Mouse (Mus musculus) midbrain, embryonic 14.5 days (tissue): ENCODE measurements around the gene Cxcr2. TPM values are rescaled to one million over a fixed set of nuclear protein-coding genes. Genes with fewer than 3 reads are reported as not detected.

ENCODE experiments used
- ATAC-seq: fragments of 200-750 bp; cut with Nextera tagmentation; 2 replicates; pipeline ENCODE4 v1.8.0; 2017; ENCODE audit warnings: moderate number of reproducible peaks, moderate library complexity; ENCODE audit not compliant: low FRiP score, low TSS enrichment
- DNase-seq: peaks from one replicate; pipeline ENCODE4 v3.0.0-alpha.2; 2015
- H3K27ac ChIP-seq: fragments of 300-500 bp; sonication (generic); replicated peaks from 2 replicates; pipeline ENCODE4 v1.5.1; 2014; ENCODE audit warnings: mild to moderate bottlenecking, low read depth, low read length, moderate library complexity
- H3K27me3 ChIP-seq: fragments of 300-500 bp; sonication (generic); 2 replicates; pipeline ENCODE4 v1.6.1; 2014; ENCODE audit warnings: low read length, control low read depth, mixed read lengths; ENCODE audit not compliant: control insufficient read depth, insufficient read depth
- H3K36me3 ChIP-seq: fragments of 300-500 bp; sonication (generic); 2 replicates; pipeline ENCODE4 v1.6.1; 2014; ENCODE audit warnings: low read length, control low read depth; ENCODE audit not compliant: control insufficient read depth, insufficient read depth
- H3K4me1 ChIP-seq: fragments of 300-500 bp; sonication (generic); 2 replicates; pipeline ENCODE4 v1.6.1; 2014; ENCODE audit warnings: mild to moderate bottlenecking, antibody characterized with exemption, low read length, control low read depth; ENCODE audit not compliant: control insufficient read depth, insufficient read depth
- H3K4me2 ChIP-seq: fragments of 300-500 bp; sonication (generic); 2 replicates; pipeline ENCODE4 v1.6.1; 2014; ENCODE audit warnings: mild to moderate bottlenecking, low read length, moderate library complexity
- H3K4me3 ChIP-seq: fragments of 300-500 bp; sonication (generic); replicated peaks from 2 replicates; pipeline ENCODE4 v1.5.1; 2014; ENCODE audit warnings: low read depth, low read length
- H3K9ac ChIP-seq: fragments of 300-500 bp; sonication (generic); replicated peaks from 2 replicates; pipeline ENCODE4 v1.6.1; 2014; ENCODE audit warnings: mild to moderate bottlenecking, low read length, moderate library complexity
- H3K9me3 ChIP-seq: fragments of 300-500 bp; sonication (generic); 2 replicates; pipeline ENCODE4 v1.6.1; 2016; ENCODE audit warnings: low read length, control low read depth, mixed read lengths; ENCODE audit not compliant: control insufficient read depth
- WGBS: fragments of 180-500 bp; shearing (Covaris S2); extraction: QIAGEN DNeasy Blood & Tissue Kit; methylation state at CpG from one replicate; pipeline ENCODE4 v1.1.7; 2014; 5-methylcytosine and 5-hydroxymethylcytosine counted together
- polyA plus RNA-seq: library from polyadenylated mRNA; unstranded; fragments of >200 nt; fragmentation: Nextera tagmentation; extraction: Ambion mirVana; gene quantifications from 2 replicates; pipeline ENCODE4 v1.2.1, GENCODE M21; 2014

The Cxcr2 gene
- polyA plus RNA-seq, 1 experiment from 2014 or later: not detected

DNA sequence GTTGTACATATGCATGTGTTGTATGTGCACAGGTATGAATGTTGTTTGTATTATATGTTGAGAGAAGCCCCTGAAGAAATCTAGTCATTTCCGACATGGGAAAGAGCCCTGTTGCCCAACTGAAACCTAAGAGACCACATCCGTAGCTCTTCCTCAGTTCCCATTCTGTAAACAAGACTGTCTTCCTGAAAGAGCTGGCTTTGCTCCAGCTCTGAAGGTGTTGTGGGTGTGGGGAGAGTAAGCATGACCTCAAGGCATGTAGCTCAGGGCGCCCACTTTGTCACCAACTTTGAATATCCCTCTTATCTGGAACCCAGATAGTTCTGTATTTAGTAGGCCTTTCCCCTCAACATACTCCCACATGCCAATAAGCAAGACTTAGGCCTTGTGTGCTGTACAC is 24.8 kb downstream of the Cxcr2 start:
- no peaks in the 10 kb centered on the region for H3K9me3 ChIP-seq
- DNase-seq (no peak), ATAC-seq (no peak)
- no peak overlapping the region for H3K4me3 ChIP-seq
- WGBS: 95% methylated on average over 3 of the region's 3 CpGs
- no peaks in the 10 kb centered on the region for H3K36me3 ChIP-seq
- no peaks in the 10 kb centered on the region for H3K4me1 ChIP-seq
- H3K4me2 ChIP-seq: no peak overlapping the region
- no peaks in the 10 kb centered on the region for H3K27me3 ChIP-seq
- no peak overlapping the region for H3K9ac ChIP-seq
- H3K27ac ChIP-seq: no peak overlapping the region

DNA sequence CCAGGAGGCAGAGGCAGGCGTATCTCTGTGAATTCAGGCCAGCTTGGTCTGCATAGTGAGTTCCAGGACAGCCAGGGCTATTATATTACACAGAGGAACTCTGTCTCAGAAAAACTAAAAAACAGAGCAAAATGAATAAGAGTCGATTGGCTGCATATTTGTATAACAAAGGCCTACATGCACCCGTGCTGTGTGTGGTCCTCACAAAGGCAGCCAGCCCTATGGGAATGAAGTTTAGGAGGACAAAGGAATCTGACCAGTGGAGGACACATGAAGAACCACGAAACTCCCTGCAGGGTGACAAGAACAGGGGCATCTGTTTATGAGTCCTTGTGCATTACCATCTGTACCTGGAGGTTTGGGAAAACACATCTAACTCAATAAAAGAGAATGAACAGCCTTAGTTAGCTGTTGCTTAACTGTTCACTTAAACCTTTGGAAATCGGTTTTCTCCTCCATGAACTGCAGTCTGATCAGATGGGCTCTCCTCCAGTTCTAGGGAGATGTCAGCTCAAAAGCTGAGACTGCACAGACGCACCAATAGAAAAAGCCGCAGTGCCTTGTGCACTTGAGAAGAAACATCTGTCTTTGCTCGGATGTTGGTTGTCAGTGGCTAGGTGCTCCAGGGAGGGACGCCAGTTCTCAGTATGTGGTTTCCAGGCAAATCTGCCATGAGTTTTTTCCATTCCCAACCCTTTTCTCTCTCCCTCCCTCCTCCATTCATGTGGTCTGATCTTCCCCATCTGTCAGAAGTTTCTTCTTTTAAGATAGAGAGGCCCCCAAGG is 26.0 kb downstream of the Cxcr2 start:
- H3K4me2 ChIP-seq: no peak overlapping the region
- no peaks in the 10 kb centered on the region for H3K9me3 ChIP-seq
- H3K36me3 ChIP-seq: no peaks in the 10 kb centered on the region
- WGBS: 68% methylated on average over 9 of the region's 9 CpGs
- H3K9ac ChIP-seq: no peak overlapping the region
- H3K27me3 ChIP-seq: no peaks in the 10 kb centered on the region
- no peaks in the 10 kb centered on the region for H3K4me1 ChIP-seq
- H3K4me3 ChIP-seq: no peak overlapping the region
- ATAC-seq: no peak
- H3K27ac ChIP-seq: no peak overlapping the region
- DNase-seq: no peak

DNA sequence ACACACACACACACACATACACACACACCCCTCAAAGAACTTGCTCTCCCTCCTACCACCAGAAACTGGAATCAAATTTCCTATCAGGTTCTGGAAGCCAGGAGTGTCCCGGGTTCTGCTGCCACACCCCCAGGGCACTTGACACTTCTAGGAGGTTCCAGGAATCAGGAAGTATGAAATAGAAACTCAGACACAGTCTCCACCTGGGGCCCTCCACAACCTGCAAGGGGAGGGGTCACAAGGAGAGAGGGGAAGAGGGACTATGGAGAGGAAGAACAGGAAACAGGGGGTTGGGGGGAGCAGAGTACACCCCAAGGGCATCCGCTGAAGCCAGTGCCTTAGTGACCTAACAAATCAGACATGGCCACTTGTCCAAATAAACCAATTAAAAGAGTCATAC is 27.7 kb downstream of the Cxcr2 start:
- WGBS: 83% methylated on average over 2 of the region's 2 CpGs
- no peak overlapping the region for H3K4me2 ChIP-seq
- no peaks in the 10 kb centered on the region for H3K36me3 ChIP-seq
- no peak for DNase-seq
- H3K9ac ChIP-seq: no peak overlapping the region
- no peaks in the 10 kb centered on the region for H3K9me3 ChIP-seq
- no peaks in the 10 kb centered on the region for H3K27me3 ChIP-seq
- no peak overlapping the region for H3K27ac ChIP-seq
- ATAC-seq: no peak
- no peaks in the 10 kb centered on the region for H3K4me1 ChIP-seq
- H3K4me3 ChIP-seq: no peak overlapping the region

DNA sequence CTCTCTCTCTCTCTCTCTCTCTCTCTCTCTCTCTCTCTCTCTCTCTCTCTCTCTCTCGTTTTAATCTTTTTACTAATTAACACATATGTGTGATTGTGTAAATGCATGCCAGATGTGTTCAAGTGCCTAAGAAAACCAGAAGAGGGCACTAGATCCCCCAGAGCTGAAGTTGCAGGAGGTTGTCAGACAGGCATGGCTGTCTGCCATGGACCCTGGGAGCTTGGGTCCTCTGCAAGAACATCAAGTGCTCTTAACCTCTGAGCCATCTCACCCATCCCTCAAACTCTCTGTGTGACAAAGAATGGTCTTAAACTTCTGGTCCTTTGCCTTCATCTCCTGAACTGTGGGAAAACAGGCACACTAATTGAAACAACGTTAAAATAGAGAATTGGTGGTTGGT is 29.2 kb downstream of the Cxcr2 start:
- Histone ChIP-seq H3K4me3 (no peak overlapping the region), H3K9ac (no peak overlapping the region), H3K4me2 (no peak overlapping the region), H3K36me3 (no peaks in the 10 kb centered on the region), H3K27me3 (no peaks in the 10 kb centered on the region), H3K9me3 (no peaks in the 10 kb centered on the region), H3K4me1 (no peaks in the 10 kb centered on the region), H3K27ac (no peak overlapping the region)
- whole genome bisulfite sequencing: 66% methylated on average over 2 of the region's 2 CpGs
- DNase-seq (no peak), ATAC-seq (no peak)

DNA sequence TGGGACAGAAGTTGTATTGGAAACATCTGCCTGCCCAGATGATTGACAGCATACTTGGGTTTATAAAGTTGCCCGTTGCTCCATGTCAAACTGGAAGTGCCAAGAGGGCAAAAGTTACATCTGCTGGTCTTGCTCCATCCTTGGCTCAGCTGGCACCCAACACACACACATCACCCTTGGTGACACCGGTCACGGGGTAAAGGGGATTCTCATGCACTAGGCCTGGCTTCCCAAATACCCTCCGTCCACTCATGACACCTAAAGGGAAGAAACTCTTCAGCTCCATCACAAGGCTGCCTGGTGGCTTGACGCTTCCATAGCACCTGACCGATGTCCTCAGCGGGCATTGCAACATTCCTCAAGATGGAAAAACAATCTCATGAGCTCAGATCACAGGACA is 36.7 kb downstream of the Cxcr2 start:
- Histone ChIP-seq H3K9me3 (no peaks in the 10 kb centered on the region), H3K9ac (no peak overlapping the region), H3K27me3 (no peaks in the 10 kb centered on the region), H3K4me2 (no peak overlapping the region), H3K36me3 (no peaks in the 10 kb centered on the region), H3K27ac (no peak overlapping the region), H3K4me3 (no peak overlapping the region), H3K4me1 (no peaks in the 10 kb centered on the region)
- DNase-seq (no peak), ATAC-seq (no peak)
- 93% methylated on average over 7 of the region's 7 CpGs for WGBS

DNA sequence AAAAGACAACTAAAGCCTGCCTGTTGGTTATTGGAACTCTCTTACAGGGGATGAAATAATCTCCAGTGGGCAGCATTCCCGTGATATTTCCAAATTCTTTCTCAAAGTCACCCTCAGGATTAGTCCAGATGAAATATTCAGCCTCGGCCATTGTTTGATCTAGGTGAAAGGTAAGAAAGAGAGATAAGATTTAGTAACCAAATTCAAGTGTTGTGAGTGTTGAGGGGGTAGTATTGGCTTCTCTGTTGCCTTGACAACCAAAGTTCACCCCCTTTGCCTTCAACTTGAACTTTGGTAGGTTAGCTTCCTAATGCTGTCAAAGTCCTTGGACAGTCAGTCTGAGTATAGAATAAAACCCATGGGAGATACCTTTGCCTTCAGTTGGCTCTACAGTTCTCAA is 38.9 kb downstream of the Cxcr2 start:
- WGBS: 89% methylated on average over 2 of the region's 2 CpGs
- Histone ChIP-seq H3K27ac (no peak overlapping the region), H3K9ac (no peak overlapping the region), H3K4me2 (no peak overlapping the region), H3K4me3 (no peak overlapping the region), H3K9me3 (no peaks in the 10 kb centered on the region), H3K27me3 (no peaks in the 10 kb centered on the region), H3K36me3 (no peaks in the 10 kb centered on the region), H3K4me1 (no peaks in the 10 kb centered on the region)
- ATAC-seq: no peak
- no peak for DNase-seq

DNA sequence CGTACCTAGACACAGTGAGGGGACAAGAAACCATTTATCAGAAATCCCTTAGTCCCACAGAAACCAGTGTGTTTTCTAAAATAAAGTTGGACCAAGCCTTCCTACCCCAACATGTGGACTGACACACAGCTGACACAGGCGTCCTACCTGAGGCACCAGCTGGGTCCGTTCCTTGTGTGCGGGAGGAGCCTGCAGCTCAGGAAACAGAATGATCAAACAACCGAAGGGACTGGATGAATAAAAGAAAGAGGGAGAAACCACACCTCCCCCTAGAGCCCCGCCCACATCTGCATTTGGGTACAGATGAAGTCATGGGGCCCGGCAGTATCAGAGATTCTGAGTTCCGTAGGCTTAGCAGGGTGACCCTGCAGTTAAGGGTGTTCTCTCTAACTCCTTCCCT is 40.7 kb downstream of the Cxcr2 start, which contains the start of gene Cxcr1:
Gene Cxcr1 (minus strand): TSS at position 187 of the 400 bp plus-strand sequence.
- DNase-seq: no peak
- Histone ChIP-seq H3K4me1 (no peaks in the 10 kb centered on the region), H3K27me3 (no peaks in the 10 kb centered on the region), H3K27ac (no peak within 1 kb of the TSS), H3K4me3 (no peak within 1 kb of the TSS), H3K4me2 (no peak within 1 kb of the TSS), H3K9ac (no peak within 1 kb of the TSS), H3K9me3 (no peaks in the 10 kb centered on the region), H3K36me3 (no peaks in the 10 kb centered on the region)
- WGBS: 69% methylated on average over 8 of the region's 8 CpGs
- ATAC-seq: no peak

DNA sequence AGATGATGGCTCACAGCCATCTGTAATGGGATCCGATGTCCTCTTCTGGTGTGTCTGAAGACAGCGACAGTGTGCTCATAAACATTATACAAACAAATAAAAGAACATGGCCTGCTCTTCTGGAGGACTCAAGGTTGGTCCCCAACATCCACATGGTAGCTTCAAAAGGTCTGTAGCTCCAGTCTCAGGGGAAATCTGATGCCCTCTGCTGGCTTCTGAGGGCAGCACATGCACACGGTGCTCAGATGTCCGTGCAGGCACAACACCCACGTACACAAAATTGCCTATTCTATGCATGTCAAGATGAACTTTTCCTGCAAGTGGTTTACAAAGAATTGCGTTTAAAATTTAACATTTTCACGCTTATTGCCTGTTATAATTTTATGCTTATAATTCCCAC is 42.2 kb downstream of the Cxcr2 start:
- no peak overlapping the region for H3K4me2 ChIP-seq
- H3K9ac ChIP-seq: no peak overlapping the region
- no peaks in the 10 kb centered on the region for H3K4me1 ChIP-seq
- H3K27me3 ChIP-seq: peaks cover 3% of the 10 kb centered on the region; the same call in 1 of the 2 replicates
- H3K36me3 ChIP-seq: no peaks in the 10 kb centered on the region
- ATAC-seq (no peak), DNase-seq (peak; percentile 39)
- H3K9me3 ChIP-seq: no peaks in the 10 kb centered on the region
- no peak overlapping the region for H3K27ac ChIP-seq
- 54% methylated on average over 7 of the region's 7 CpGs for WGBS
- H3K4me3 ChIP-seq: no peak overlapping the region
